Mouse (Mus musculus): ENCODE results near the gene Gm5737.

Gene Gm5737

DNA sequence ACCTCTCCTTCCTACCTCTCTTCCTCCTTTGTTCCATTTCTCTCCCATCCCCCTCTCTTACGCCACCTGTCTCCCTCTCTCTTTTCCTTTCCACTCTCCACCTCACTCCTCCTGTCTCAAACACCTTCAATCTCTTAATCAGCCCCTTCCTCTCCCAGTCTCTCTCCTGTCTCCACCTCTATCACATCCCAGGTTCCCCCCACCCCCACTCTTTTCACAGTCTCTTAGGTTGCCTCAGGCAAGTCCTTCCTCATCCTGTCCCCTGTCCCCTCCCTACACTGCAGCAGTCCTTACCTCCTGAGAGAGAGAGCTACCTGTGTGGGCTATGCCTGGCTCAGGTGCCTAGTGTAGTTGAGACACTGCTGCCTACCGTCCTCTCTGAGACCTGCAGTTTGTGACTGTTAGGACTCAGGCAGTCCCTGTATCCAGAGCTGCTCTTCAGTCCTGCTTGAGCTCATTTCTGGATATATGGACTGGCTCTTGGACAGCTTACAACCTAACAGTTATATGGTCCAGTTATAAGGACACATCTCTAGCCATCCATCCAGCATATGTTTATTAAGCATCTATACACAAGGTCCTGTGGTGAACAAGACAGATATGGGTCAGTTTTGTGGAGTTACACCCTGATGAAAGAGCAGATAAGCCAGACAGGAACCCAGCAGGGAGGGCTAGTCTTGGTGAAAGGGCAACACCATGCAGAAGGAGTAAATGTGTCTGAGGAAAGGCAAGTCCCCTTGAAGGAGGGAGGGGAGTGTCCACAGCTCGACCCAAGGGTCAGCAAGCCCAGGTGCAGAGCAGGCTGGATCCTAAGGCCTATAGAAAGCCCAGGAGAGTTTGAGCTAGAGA, 63.6 kb downstream of the Gm5737 start:
- DNase-seq (ENCODE audit: low read depth) = peak; percentile 59

DNA sequence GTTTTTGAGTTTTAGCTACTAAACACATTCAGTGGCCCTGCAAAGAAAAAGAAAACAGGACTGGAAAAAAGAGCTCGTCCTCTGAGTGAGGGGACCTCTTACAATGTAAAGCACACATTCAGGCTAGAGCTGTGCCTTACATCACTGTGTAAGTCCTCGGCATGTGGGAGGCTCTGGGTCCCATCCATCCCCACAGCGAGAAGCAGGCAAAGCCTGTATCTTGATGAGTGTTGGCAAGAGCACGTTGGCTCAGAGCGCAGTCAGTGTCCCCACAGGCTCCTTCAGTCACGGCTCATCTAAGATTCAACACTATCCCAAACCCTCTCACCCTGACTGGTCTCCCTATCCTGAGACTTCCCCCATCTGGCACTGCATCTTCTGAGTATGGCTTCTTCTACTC, 66.1 kb downstream of the Gm5737 start:
- no peak for DNase-seq (ENCODE audit: low read depth)

DNA sequence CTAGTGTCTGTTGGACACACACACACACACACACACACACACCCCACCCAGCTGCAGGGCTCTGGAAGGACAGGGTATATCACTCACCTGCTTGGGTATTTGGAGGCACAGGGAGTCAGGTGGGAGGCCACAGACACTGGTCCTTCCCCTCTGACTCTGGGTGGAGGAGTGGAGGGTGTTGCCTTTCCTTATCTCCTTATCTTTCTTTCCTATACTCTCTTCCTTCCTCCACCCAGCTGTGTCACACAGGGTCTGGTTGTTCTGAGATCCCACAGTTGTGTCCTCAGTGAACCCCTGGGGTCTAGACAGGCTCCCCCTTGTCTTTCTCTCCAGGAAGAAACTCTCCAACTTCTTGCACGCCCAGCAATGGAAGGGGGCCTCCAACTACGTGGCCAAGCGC, 67.8 kb downstream of the Gm5737 start:
- no peak for DNase-seq (ENCODE audit: low read depth)

DNA sequence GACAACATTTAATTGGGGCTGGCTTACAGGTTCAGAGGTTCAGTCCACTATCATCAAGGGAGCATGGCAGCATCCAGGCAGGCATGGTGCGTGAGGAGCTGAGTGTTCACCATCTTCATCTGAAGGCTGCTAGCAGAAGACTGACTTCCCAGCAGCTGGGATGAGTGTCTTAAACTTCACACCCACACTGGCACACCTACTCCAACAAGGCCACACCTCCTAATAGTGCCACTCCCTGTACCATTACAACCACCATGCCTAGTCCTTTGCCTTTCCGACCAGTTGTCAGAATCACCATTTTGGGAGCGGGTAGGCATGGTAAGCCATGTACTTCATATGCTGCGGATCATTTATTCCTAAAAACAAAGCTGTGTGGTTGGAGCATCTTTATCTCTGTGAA, 68.6 kb downstream of the Gm5737 start:
- DNase-seq (ENCODE audit: low read depth) = no peak
